Comparison of ENCODE assay signal across 11 mouse cellular contexts in the genomic region with DNA sequence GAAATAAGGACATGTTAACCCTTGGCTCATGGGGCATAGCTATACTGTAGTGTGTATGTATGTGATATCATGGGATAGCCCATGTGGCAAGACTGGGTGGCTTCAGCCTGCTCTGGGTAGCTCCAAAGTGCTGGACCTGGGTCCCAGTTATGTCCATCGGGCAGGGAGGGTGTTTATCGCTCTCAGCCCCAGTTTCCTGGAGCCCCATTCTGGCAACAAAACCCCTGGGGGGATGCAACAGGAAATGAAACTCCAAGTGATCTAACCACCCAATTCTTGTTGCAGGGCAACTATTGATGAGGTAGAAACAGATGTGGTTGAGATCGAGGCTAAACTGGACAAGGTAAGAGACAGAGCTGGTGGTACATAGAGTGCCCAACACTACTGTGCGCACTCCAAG. TPM values are rescaled to one million over a fixed set of nuclear protein-coding genes. Genes with fewer than 3 reads are reported as not detected.
DNase-seq lines count a peak whose midpoint lies in the region; ATAC-seq and TF ChIP-seq lines count a peak whose summit lies in the region.
"Had no signal": no experiment of that assay in that cellular context is flagged by ENCODE, and none has a peak within 500 bp of the region (broad histone marks: within the 10 kb centered on the region; RNA-seq: fewer than 3 reads in every experiment).

No protein-coding gene starts in this region.

- no peaks in the 10 kb centered on the region for H3K27me3 ChIP-seq in heart, adult 2 months (ENCODE audit: control insufficient read depth, insufficient read depth, low read length)
- no peaks in the 10 kb centered on the region for H3K27me3 ChIP-seq in midbrain, embryonic 12.5 days
- no peaks in the 10 kb centered on the region for H3K27me3 ChIP-seq in midbrain, embryonic 11.5 days (ENCODE audit: control insufficient read depth, insufficient read depth, low read length)
- H3K27me3 ChIP-seq in embryonic facial prominence, embryonic 10.5 days (replicated peaks; ENCODE audit: low read depth, poor library complexity, severe bottlenecking), result no peaks in the 10 kb centered on the region
- H3K27me3 ChIP-seq in hindbrain, postnatal 0 days (ENCODE audit: insufficient read depth, low read length), result no peaks in the 10 kb centered on the region
- no peaks in the 10 kb centered on the region for H3K27me3 ChIP-seq in intestine, postnatal 0 days (replicated peaks; ENCODE audit: control insufficient read depth, insufficient read depth, low read length)
- H3K27me3 ChIP-seq: heart, embryonic 13.5 days had no signal

- DNase-seq in heart, adult 2 months, result peak; percentile 5 to 18
- no peak for DNase-seq in heart, adult 8-10 months (ENCODE audit: low spot score)
- no peak for DNase-seq in midbrain, embryonic 11.5 days (ENCODE audit: low spot score, missing footprints)
- no peak for DNase-seq in embryonic facial prominence, embryonic 10.5 days (ENCODE audit: low spot score)
- DNase-seq in hindbrain, postnatal 0 days (ENCODE audit: low spot score), result no peak
- no peak for DNase-seq in right cerebral cortex, postnatal 25 days
- DNase-seq: lung, adult 2 months; thymus, adult 2 months had no signal

- H3K9ac ChIP-seq in heart, adult 2 months (ENCODE audit: low read depth, low read length), result no peak overlapping the region; the same call in 1 of the 2 replicates
- H3K9ac ChIP-seq in midbrain, embryonic 12.5 days (replicated peaks), result no peak overlapping the region
- H3K9ac ChIP-seq in midbrain, embryonic 11.5 days (ENCODE audit: low read length), result no peak overlapping the region
- 0 out of 2 replicates have a peak overlapping the region, but pooled peaks have one; percentile 89 for H3K9ac ChIP-seq in hindbrain, postnatal 0 days (replicated peaks; ENCODE audit: low read length)
- H3K9ac ChIP-seq in intestine, postnatal 0 days (ENCODE audit: low read depth, low read length), result no peak overlapping the region

- H3K9me3 ChIP-seq in midbrain, embryonic 12.5 days, result no peaks in the 10 kb centered on the region
- H3K9me3 ChIP-seq in midbrain, embryonic 11.5 days (ENCODE audit: control insufficient read depth, low read length), result no peaks in the 10 kb centered on the region
- no peaks in the 10 kb centered on the region for H3K9me3 ChIP-seq in embryonic facial prominence, embryonic 10.5 days
- no peaks in the 10 kb centered on the region for H3K9me3 ChIP-seq in hindbrain, postnatal 0 days (ENCODE audit: low read length)
- no peaks in the 10 kb centered on the region for H3K9me3 ChIP-seq in intestine, postnatal 0 days (ENCODE audit: control insufficient read depth)
- H3K9me3 ChIP-seq: heart, embryonic 13.5 days had no signal

- H3K79me2 ChIP-seq in heart, adult 2 months (replicated peaks; ENCODE audit: control insufficient read depth, insufficient read depth, low read length), result peaks cover 10% of the 10 kb centered on the region; the same call in 1 of the 2 replicates

- peak overlapping the region; percentile 18; the same call in 1 of the 2 replicates for H3K27ac ChIP-seq in heart, adult 2 months
- H3K27ac ChIP-seq in midbrain, embryonic 12.5 days (replicated peaks), result no peak overlapping the region
- no peak overlapping the region for H3K27ac ChIP-seq in midbrain, embryonic 11.5 days (ENCODE audit: low read depth, low read length)
- H3K27ac ChIP-seq in embryonic facial prominence, embryonic 10.5 days (replicated peaks), result no peak overlapping the region
- peak overlapping the region; percentile 84; the same call in 1 of the 2 replicates for H3K27ac ChIP-seq in hindbrain, postnatal 0 days
- H3K27ac ChIP-seq in intestine, postnatal 0 days (ENCODE audit: low read depth, low read length), result no peak overlapping the region

- H3K4me1 ChIP-seq in heart, adult 2 months (ENCODE audit: control insufficient read depth, insufficient read depth, low read length), result peaks cover 23% of the 10 kb centered on the region
- peaks cover 33% of the 10 kb centered on the region for H3K4me1 ChIP-seq in midbrain, embryonic 12.5 days
- peaks cover 19% of the 10 kb centered on the region for H3K4me1 ChIP-seq in midbrain, embryonic 11.5 days (ENCODE audit: control insufficient read depth, insufficient read depth, low read length)
- peaks cover 37% of the 10 kb centered on the region for H3K4me1 ChIP-seq in embryonic facial prominence, embryonic 10.5 days
- H3K4me1 ChIP-seq in hindbrain, postnatal 0 days (ENCODE audit: insufficient read depth, low read length), result peaks cover 32% of the 10 kb centered on the region
- H3K4me1 ChIP-seq in intestine, postnatal 0 days (replicated peaks; ENCODE audit: control insufficient read depth, insufficient read depth, low read length), result peaks cover 4% of the 10 kb centered on the region; the same call in 1 of the 2 replicates

- intact Hi-C loops in heart, adult 2 months (cut with DNase I), result no loop called here

- ATAC-seq in midbrain, embryonic 12.5 days (ENCODE audit: low FRiP score, low read depth), result no peak
- ATAC-seq in midbrain, embryonic 11.5 days (ENCODE audit: low FRiP score), result no peak
- no peak for ATAC-seq in hindbrain, postnatal 0 days
- no peak for ATAC-seq in intestine, postnatal 0 days

- 0 out of 2 replicates have a peak overlapping the region, but pooled peaks have one; percentile 96 for H3K4me2 ChIP-seq in midbrain, embryonic 12.5 days (replicated peaks)
- H3K4me2 ChIP-seq in midbrain, embryonic 11.5 days, result no peak overlapping the region
- H3K4me2 ChIP-seq in hindbrain, postnatal 0 days (ENCODE audit: low read depth, low read length), result peak overlapping the region; percentile 73; the same call in 1 of the 2 replicates
- H3K4me2 ChIP-seq in intestine, postnatal 0 days (replicated peaks; ENCODE audit: low read depth), result no peak overlapping the region

- TF ChIP-seq POLR2A in heart, adult 2 months (IDR thresholded peaks at IDR 0.05; ENCODE audit: insufficient read depth, low read depth, low read length), result no peak

- WGBS in heart, adult 2 months, result 57% methylated on average over 4 of the region's 4 CpGs
- WGBS in midbrain, embryonic 12.5 days, result 96% methylated on average over 4 of the region's 4 CpGs
- 96% methylated on average over 4 of the region's 4 CpGs for WGBS in midbrain, embryonic 11.5 days
- 92% methylated on average over 4 of the region's 4 CpGs for WGBS in embryonic facial prominence, embryonic 10.5 days
- WGBS in hindbrain, postnatal 0 days, result 96% methylated on average over 4 of the region's 4 CpGs
- 91% methylated on average over 4 of the region's 4 CpGs for WGBS in intestine, postnatal 0 days

- H3K36me3 ChIP-seq in heart, adult 2 months (ENCODE audit: control insufficient read depth, insufficient read depth, low read length), result peaks cover 3% of the 10 kb centered on the region
- peaks cover 46% of the 10 kb centered on the region for H3K36me3 ChIP-seq in midbrain, embryonic 12.5 days
- peaks cover 12% of the 10 kb centered on the region; the same call in 1 of the 2 replicates for H3K36me3 ChIP-seq in midbrain, embryonic 11.5 days (ENCODE audit: control insufficient read depth, insufficient read depth, low read length)
- H3K36me3 ChIP-seq in embryonic facial prominence, embryonic 10.5 days (replicated peaks), result peaks cover 47% of the 10 kb centered on the region
- H3K36me3 ChIP-seq in hindbrain, postnatal 0 days (ENCODE audit: insufficient read depth, low read length), result peaks cover 34% of the 10 kb centered on the region
- H3K36me3 ChIP-seq in intestine, postnatal 0 days (ENCODE audit: control insufficient read depth, insufficient read depth), result peaks cover 36% of the 10 kb centered on the region

- H3K4me3 ChIP-seq in heart, adult 2 months, result peak overlapping the region; percentile 33; the same call in 1 of the 2 replicates
- H3K4me3 ChIP-seq in midbrain, embryonic 12.5 days, result no peak overlapping the region
- no peak overlapping the region for H3K4me3 ChIP-seq in midbrain, embryonic 11.5 days (ENCODE audit: low read depth, low read length)
- H3K4me3 ChIP-seq in embryonic facial prominence, embryonic 10.5 days, result 0 out of 2 replicates have a peak overlapping the region, but pooled peaks have one; percentile 2
- no peak overlapping the region for H3K4me3 ChIP-seq in hindbrain, postnatal 0 days (ENCODE audit: low read length)
- no peak overlapping the region for H3K4me3 ChIP-seq in intestine, postnatal 0 days (ENCODE audit: low read depth, low read length)

- no peak for TF ChIP-seq EP300 in heart, adult 2 months (IDR thresholded peaks at IDR 0.05; ENCODE audit: insufficient read depth, low read depth, low read length)

- TF ChIP-seq CTCF in heart, adult 2 months (IDR thresholded peaks at IDR 0.05), result no peak
- TF ChIP-seq CTCF in hindbrain, postnatal 0 days (IDR thresholded peaks at IDR 0.05; ENCODE audit: low read depth), result no peak
- no peak for TF ChIP-seq CTCF in intestine, postnatal 0 days (IDR thresholded peaks at IDR 0.05; ENCODE audit: low read depth)

RNA-seq across cellular contexts. Expression of gene Acap3, which starts 4.2 kb away (rescaled TPM):
- total RNA-seq in heart, adult 2 months (2021), result 10 to 100 TPM in 1 of 2 experiments, 1 to 10 TPM in 1; 9.7 to 11.3 TPM
- 19.2 and 20.0 TPM in 2 replicates for polyA plus RNA-seq in heart, adult 2 months (2012; rRNA removed)
- total RNA-seq in heart, adult 8-10 months (2022), result 10 to 100 TPM in 2 of 4 experiments, 1 to 10 TPM in 2; 9.5 to 13.8 (median 10.9) TPM
- polyA plus RNA-seq in midbrain, embryonic 12.5 days (2016; fragmentation: Nextera tagmentation; extraction: Ambion mirVana), result 54.6 and 61.2 TPM in 2 replicates
- 25.6 and 27.5 TPM in 2 replicates for polyA plus RNA-seq in midbrain, embryonic 11.5 days (2014; fragmentation: Nextera tagmentation; extraction: Ambion mirVana)
- 24.1 and 28.0 TPM in 2 replicates for polyA plus RNA-seq in embryonic facial prominence, embryonic 10.5 days (2016; fragmentation: Nextera tagmentation; extraction: Ambion mirVana)
- total RNA-seq in hindbrain, postnatal 0 days (2014; rRNA removed), result 69.5 and 93.5 TPM in 2 replicates
- polyA plus RNA-seq in hindbrain, postnatal 0 days (2015; fragmentation: Nextera tagmentation; extraction: Ambion mirVana), result 52.2 and 56.4 TPM in 2 replicates
- 4.4 TPM in 2 replicates for polyA plus RNA-seq in intestine, postnatal 0 days (2015; fragmentation: Nextera tagmentation; extraction: Ambion mirVana)

RNA-seq across cellular contexts. Expression of gene Pusl1, which starts 4.2 kb away (rescaled TPM):
- 10 to 100 TPM in 1 of 2 experiments, 1 to 10 TPM in 1; 9.4 to 10.1 TPM for total RNA-seq in heart, adult 2 months (2021)
- 19.9 and 31.3 TPM in 2 replicates for polyA plus RNA-seq in heart, adult 2 months (2012; rRNA removed)
- 10 to 100 TPM in 3 of 4 experiments, 1 to 10 TPM in 1; 9.6 to 11.9 (median 10.9) TPM for total RNA-seq in heart, adult 8-10 months (2022)
- 47.7 and 51.9 TPM in 2 replicates for polyA plus RNA-seq in midbrain, embryonic 12.5 days (2016; fragmentation: Nextera tagmentation; extraction: Ambion mirVana)
- 37.2 and 39.4 TPM in 2 replicates for polyA plus RNA-seq in midbrain, embryonic 11.5 days (2014; fragmentation: Nextera tagmentation; extraction: Ambion mirVana)
- polyA plus RNA-seq in embryonic facial prominence, embryonic 10.5 days (2016; fragmentation: Nextera tagmentation; extraction: Ambion mirVana), result 50.1 and 52.7 TPM in 2 replicates
- total RNA-seq in hindbrain, postnatal 0 days (2014; rRNA removed), result 73.6 and 109 TPM in 2 replicates
- 58.8 and 59.6 TPM in 2 replicates for polyA plus RNA-seq in hindbrain, postnatal 0 days (2015; fragmentation: Nextera tagmentation; extraction: Ambion mirVana)
- polyA plus RNA-seq in intestine, postnatal 0 days (2015; fragmentation: Nextera tagmentation; extraction: Ambion mirVana), result 23.6 and 23.8 TPM in 2 replicates

RNA-seq across cellular contexts. Expression of gene Ints11, which starts 26.5 kb away (rescaled TPM):
- total RNA-seq in heart, adult 2 months (2021), result 10 to 100 TPM; 15.3 to 17.4 TPM
- 15.8 and 23.2 TPM in 2 replicates for polyA plus RNA-seq in heart, adult 2 months (2012; rRNA removed)
- 10 to 100 TPM; 13.9 to 14.5 (median 14.1) TPM for total RNA-seq in heart, adult 8-10 months (2022)
- 88.3 and 95.4 TPM in 2 replicates for polyA plus RNA-seq in midbrain, embryonic 12.5 days (2016; fragmentation: Nextera tagmentation; extraction: Ambion mirVana)
- polyA plus RNA-seq in midbrain, embryonic 11.5 days (2014; fragmentation: Nextera tagmentation; extraction: Ambion mirVana), result 102 and 103 TPM in 2 replicates
- 97.9 and 109 TPM in 2 replicates for polyA plus RNA-seq in embryonic facial prominence, embryonic 10.5 days (2016; fragmentation: Nextera tagmentation; extraction: Ambion mirVana)
- 51.3 and 52.1 TPM in 2 replicates for total RNA-seq in hindbrain, postnatal 0 days (2014; rRNA removed)
- polyA plus RNA-seq in hindbrain, postnatal 0 days (2015; fragmentation: Nextera tagmentation; extraction: Ambion mirVana), result 49.9 and 52.4 TPM in 2 replicates
- polyA plus RNA-seq in intestine, postnatal 0 days (2015; fragmentation: Nextera tagmentation; extraction: Ambion mirVana), result 19.9 and 20.9 TPM in 2 replicates

RNA-seq across cellular contexts. Expression of gene Cptp, which starts 26.6 kb away (rescaled TPM):
- 1 to 10 TPM; 5.1 to 6.9 TPM for total RNA-seq in heart, adult 2 months (2021)
- 8.9 and 12.4 TPM in 2 replicates for polyA plus RNA-seq in heart, adult 2 months (2012; rRNA removed)
- 1 to 10 TPM; 7.3 to 9.9 (median 8.6) TPM for total RNA-seq in heart, adult 8-10 months (2022)
- polyA plus RNA-seq in midbrain, embryonic 12.5 days (2016; fragmentation: Nextera tagmentation; extraction: Ambion mirVana), result 21.7 and 23.5 TPM in 2 replicates
- polyA plus RNA-seq in midbrain, embryonic 11.5 days (2014; fragmentation: Nextera tagmentation; extraction: Ambion mirVana), result 24.7 and 24.8 TPM in 2 replicates
- 18.6 and 19.4 TPM in 2 replicates for polyA plus RNA-seq in embryonic facial prominence, embryonic 10.5 days (2016; fragmentation: Nextera tagmentation; extraction: Ambion mirVana)
- 31.3 and 41.8 TPM in 2 replicates for total RNA-seq in hindbrain, postnatal 0 days (2014; rRNA removed)
- 26.8 and 27.9 TPM in 2 replicates for polyA plus RNA-seq in hindbrain, postnatal 0 days (2015; fragmentation: Nextera tagmentation; extraction: Ambion mirVana)
- 17.4 and 19.2 TPM in 2 replicates for polyA plus RNA-seq in intestine, postnatal 0 days (2015; fragmentation: Nextera tagmentation; extraction: Ambion mirVana)

RNA-seq across cellular contexts. Expression of gene Tas1r3, which starts 32.7 kb away (rescaled TPM):
- under 1 TPM; 0.13 to 0.16 TPM for total RNA-seq in heart, adult 2 months (2021)
- polyA plus RNA-seq in heart, adult 2 months (2012; rRNA removed), result 0.32 and 0.35 TPM in 2 replicates
- under 1 TPM; 0.17 to 0.19 (median 0.19) TPM for total RNA-seq in heart, adult 8-10 months (2022)
- polyA plus RNA-seq in midbrain, embryonic 12.5 days (2016; fragmentation: Nextera tagmentation; extraction: Ambion mirVana), result 0.51 and 0.57 TPM in 2 replicates
- polyA plus RNA-seq in midbrain, embryonic 11.5 days (2014; fragmentation: Nextera tagmentation; extraction: Ambion mirVana), result 0.34 and 0.59 TPM in 2 replicates
- 0.29 and 0.43 TPM in 2 replicates for polyA plus RNA-seq in embryonic facial prominence, embryonic 10.5 days (2016; fragmentation: Nextera tagmentation; extraction: Ambion mirVana)
- 0.04 and 1.5 TPM in 2 replicates for total RNA-seq in hindbrain, postnatal 0 days (2014; rRNA removed)
- polyA plus RNA-seq in hindbrain, postnatal 0 days (2015; fragmentation: Nextera tagmentation; extraction: Ambion mirVana), result 0.13 and 0.23 TPM in 2 replicates
- polyA plus RNA-seq in intestine, postnatal 0 days (2015; fragmentation: Nextera tagmentation; extraction: Ambion mirVana), result 0.16 and 0.22 TPM in 2 replicates

Comparison
In these comparisons a context has a peak if more than half of its experiments do, and no peak if none do; other contexts are left out.
1. DNase-seq: peak in heart, adult 2 months (2 of 2); none in heart, adult 8-10 months (single experiment), midbrain, embryonic 11.5 days (single experiment), embryonic facial prominence, embryonic 10.5 days (single experiment), hindbrain, postnatal 0 days (single experiment) and right cerebral cortex, postnatal 25 days (single experiment).
2. H3K4me2 ChIP-seq: peak in midbrain, embryonic 12.5 days (single experiment) and hindbrain, postnatal 0 days (single experiment); none in midbrain, embryonic 11.5 days (single experiment) and intestine, postnatal 0 days (single experiment).
3. H3K27ac ChIP-seq: peak in heart, adult 2 months (single experiment) and hindbrain, postnatal 0 days (single experiment); none in midbrain, embryonic 12.5 days (single experiment), midbrain, embryonic 11.5 days (single experiment), embryonic facial prominence, embryonic 10.5 days (single experiment) and intestine, postnatal 0 days (single experiment).
4. H3K4me3 ChIP-seq: peak in heart, adult 2 months (single experiment) and embryonic facial prominence, embryonic 10.5 days (single experiment); none in midbrain, embryonic 12.5 days (single experiment), midbrain, embryonic 11.5 days (single experiment), hindbrain, postnatal 0 days (single experiment) and intestine, postnatal 0 days (single experiment).